Mouse (Mus musculus): Measurements from ENCODE around the gene Inip.

DNA sequence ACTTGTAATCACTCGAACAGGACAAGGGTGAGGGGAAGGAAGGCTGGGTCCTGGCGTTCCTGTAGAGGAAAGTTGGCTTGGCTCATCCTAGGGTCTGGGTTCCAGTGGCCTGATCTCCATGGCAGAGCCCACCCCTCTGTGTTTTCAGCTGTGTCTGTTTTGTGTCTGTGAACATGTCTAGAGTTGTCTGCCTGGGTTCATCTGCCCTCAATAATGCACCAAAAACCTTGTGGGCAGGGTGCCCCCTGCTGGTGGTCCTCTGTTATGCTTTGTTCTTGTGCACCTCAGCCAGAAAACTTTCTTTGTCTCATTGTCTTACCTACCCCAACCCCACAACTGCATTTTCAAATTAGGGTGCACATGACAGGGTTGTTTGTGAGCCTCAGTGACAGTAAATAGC, 48.8 kb upstream of the Inip start:
- peak; percentile 84; the same call in 1 of the 2 replicates for TF ChIP-seq CTCF (IDR thresholded peaks at IDR 0.05; ENCODE audit: extremely low read depth, insufficient read length, insufficient replicate concordance, low read depth, low read length)
- no peak for TF ChIP-seq POLR2A (IDR thresholded peaks at IDR 0.05; ENCODE audit: low read depth, low read length)

Data from small intestine, adult 2 months (tissue).